Mouse (Mus musculus) MEL (cell line): ENCODE results near the gene Ssh2. TPM values are rescaled to one million over a fixed set of nuclear protein-coding genes. Genes with fewer than 3 reads are reported as not detected.

ENCODE experiments used
- DNase-seq: peaks from one replicate; pipeline ENCODE4 v3.0.0; 2011; ENCODE audit warnings: low read depth, low spot score
- H3K27ac ChIP-seq: 2 replicates; pipeline ENCODE4 v1.5.1; 2012; ENCODE audit warnings: low read depth, mild to moderate bottlenecking, control low read depth, low read length, moderate library complexity; ENCODE audit not compliant: control insufficient read depth
- H3K27me3 ChIP-seq, 2 experiments: fragments of 150-350 bp in 1 of 2; sonication (generic) in 1 of 2; 2 replicates each; pipeline ENCODE4 v1.6.1; 2012; ENCODE audit warnings: low read length in 2 of 2, mild to moderate bottlenecking in 2 of 2, improper control_type of control experiment in 1 of 2, moderate library complexity in 1 of 2; ENCODE audit not compliant: insufficient read depth in 2 of 2, control insufficient read depth in 1 of 2
- H3K36me3 ChIP-seq, 2 experiments: 2 replicates each; pipeline ENCODE4 v1.6.1; 2012 to 2014; ENCODE audit warnings: low read length in 2 of 2, improper control_type of control experiment in 1 of 2, inconsistent platforms in 1 of 2, mild to moderate bottlenecking in 1 of 2; ENCODE audit not compliant: insufficient read depth in 2 of 2, control insufficient read depth in 1 of 2
- H3K4me1 ChIP-seq, 2 experiments: fragments of 150-350 bp in 1 of 2; sonication (generic) in 1 of 2; 2 replicates each; pipeline ENCODE4 v1.6.1; 2012; ENCODE audit warnings: low read length in 2 of 2, improper control_type of control experiment in 1 of 2, mild to moderate bottlenecking in 1 of 2; ENCODE audit not compliant: insufficient read depth in 2 of 2, control insufficient read depth in 1 of 2
- H3K4me3 ChIP-seq, 2 experiments: fragments of 150-350 bp in 1 of 2; sonication (generic) in 1 of 2; 2 replicates each; pipeline ENCODE4 v1.5.1; 2012; ENCODE audit warnings: low read depth in 2 of 2, low read length in 2 of 2, mild to moderate bottlenecking in 2 of 2, moderate library complexity in 2 of 2, control low read depth in 1 of 2, improper control_type of control experiment in 1 of 2; ENCODE audit not compliant: control insufficient read depth in 1 of 2, insufficient read depth in 1 of 2
- H3K79me2 ChIP-seq: 2 replicates; pipeline ENCODE4 v1.6.1; 2012; ENCODE audit warnings: mild to moderate bottlenecking, low read length, moderate library complexity; ENCODE audit not compliant: control insufficient read depth, poor library complexity, insufficient read depth
- H3K9ac ChIP-seq: 2 replicates; pipeline ENCODE4 v1.6.1; 2012; ENCODE audit warnings: low read depth, mild to moderate bottlenecking, control low read depth, low read length, moderate library complexity; ENCODE audit not compliant: control insufficient read depth, poor library complexity, severe bottlenecking
- H3K9me3 ChIP-seq: fragments of 150-350 bp; sonication (generic); replicated peaks from 2 replicates; pipeline ENCODE4 v1.6.1; 2012; ENCODE audit warnings: mild to moderate bottlenecking, low read length, improper control_type of control experiment, moderate library complexity; ENCODE audit not compliant: insufficient read depth
- BHLHE40 ChIP-seq: IDR thresholded peaks from 2 replicates; pipeline ENCODE4 v1.6.1; 2012; ENCODE audit warnings: low read depth, mild to moderate bottlenecking, inconsistent platforms, low read length, improper control_type of control experiment, borderline replicate concordance
- CHD2 ChIP-seq: IDR thresholded peaks from 2 replicates; pipeline ENCODE4 v1.6.1; 2011; ENCODE audit warnings: low read length, improper control_type of control experiment
- CTCF ChIP-seq, 3 experiments: IDR thresholded peaks in 2 of 3; conservative IDR thresholded peaks in 1 of 3; 2 replicates each; pipeline ENCODE4 v1.5.1; 2011 to 2012; ENCODE audit warnings: low read length in 3 of 3, low read depth in 2 of 3, mild to moderate bottlenecking in 2 of 3, improper control_type of control experiment in 1 of 3, inconsistent platforms in 1 of 3, mixed read lengths in 1 of 3, moderate library complexity in 1 of 3; ENCODE audit not compliant: control insufficient read depth in 1 of 3, insufficient read depth in 1 of 3, poor library complexity in 1 of 3, severe bottlenecking in 1 of 3
- ELF1 ChIP-seq: IDR thresholded peaks from 2 replicates; pipeline ENCODE4 v1.6.1; 2014; ENCODE audit warnings: low read depth, mild to moderate bottlenecking, inconsistent platforms, low read length, improper control_type of control experiment, moderate library complexity
- EP300 ChIP-seq, 2 experiments: IDR thresholded peaks; 2 replicates each; pipeline ENCODE4 v1.6.1; 2011; ENCODE audit warnings: improper control_type of control experiment in 2 of 2, low read length in 2 of 2, low read depth in 1 of 2, mild to moderate bottlenecking in 1 of 2
- ETS1 ChIP-seq: IDR thresholded peaks from 2 replicates; pipeline ENCODE4 v1.6.1; 2012; ENCODE audit warnings: low read depth, mild to moderate bottlenecking, inconsistent platforms, low read length, improper control_type of control experiment, moderate library complexity
- GABPA ChIP-seq: IDR thresholded peaks from 2 replicates; pipeline ENCODE4 v1.6.1; 2012; ENCODE audit warnings: low read depth, mild to moderate bottlenecking, inconsistent platforms, low read length, improper control_type of control experiment, moderate library complexity
- HCFC1 ChIP-seq: IDR thresholded peaks from 2 replicates; pipeline ENCODE4 v1.6.1; 2012; ENCODE audit warnings: low read depth, mild to moderate bottlenecking, inconsistent platforms, low read length, improper control_type of control experiment, moderate library complexity
- JUND ChIP-seq: IDR thresholded peaks from 2 replicates; pipeline ENCODE4 v1.6.1; 2011; ENCODE audit warnings: low read depth, mild to moderate bottlenecking, improper control_type of control experiment, low read length
- KAT2A ChIP-seq: conservative IDR thresholded peaks from 2 replicates; pipeline ENCODE4 v1.6.1; 2012; ENCODE audit warnings: low read depth, low read length, improper control_type of control experiment, inconsistent platforms
- MAX ChIP-seq: IDR thresholded peaks from 2 replicates; pipeline ENCODE4 v1.6.1; 2011; ENCODE audit warnings: low read length, improper control_type of control experiment
- MAZ ChIP-seq: IDR thresholded peaks from 2 replicates; pipeline ENCODE4 v1.6.1; 2012; ENCODE audit warnings: low read depth, mild to moderate bottlenecking, inconsistent platforms, low read length, improper control_type of control experiment
- MYC ChIP-seq: IDR thresholded peaks from 2 replicates; pipeline ENCODE4 v1.6.1; 2011; ENCODE audit warnings: low read depth, mild to moderate bottlenecking, low read length, improper control_type of control experiment, moderate library complexity
- POLR2AphosphoS5 ChIP-seq: IDR thresholded peaks from 2 replicates; pipeline ENCODE4 v1.6.1; 2012; ENCODE audit warnings: low read depth, borderline replicate concordance, mild to moderate bottlenecking, inconsistent platforms, low read length, moderate library complexity, mixed read lengths
- RCOR1 ChIP-seq: IDR thresholded peaks from 2 replicates; pipeline ENCODE4 v1.6.1; 2012; ENCODE audit warnings: low read depth, mild to moderate bottlenecking, inconsistent platforms, low read length, improper control_type of control experiment
- SMC3 ChIP-seq: IDR thresholded peaks from 2 replicates; pipeline ENCODE4 v1.6.1; 2011; ENCODE audit warnings: low read depth, low read length, improper control_type of control experiment
- TCF12 ChIP-seq: IDR thresholded peaks from 2 replicates; pipeline ENCODE4 v1.6.1; 2014; ENCODE audit warnings: low read depth, mild to moderate bottlenecking, inconsistent platforms, low read length, improper control_type of control experiment, moderate library complexity
- USF1 ChIP-seq: IDR thresholded peaks from 2 replicates; pipeline ENCODE4 v1.6.1; 2014; ENCODE audit warnings: low read depth, mild to moderate bottlenecking, inconsistent platforms, low read length, improper control_type of control experiment, moderate library complexity
- USF2 ChIP-seq, 2 experiments: IDR thresholded peaks; 2 replicates each; pipeline ENCODE4 v1.6.1; 2011 to 2012; ENCODE audit warnings: improper control_type of control experiment in 2 of 2, low read length in 2 of 2, borderline replicate concordance in 1 of 2, inconsistent platforms in 1 of 2, low read depth in 1 of 2, mild to moderate bottlenecking in 1 of 2; ENCODE audit not compliant: insufficient read depth in 1 of 2
- ZKSCAN1 ChIP-seq: IDR thresholded peaks from 2 replicates; pipeline ENCODE4 v1.6.1; 2012; ENCODE audit warnings: low read depth, mild to moderate bottlenecking, inconsistent platforms, low read length, improper control_type of control experiment, moderate library complexity
- polyA plus RNA-seq, 2 experiments: library from polyadenylated mRNA; stranded (reverse) in 1 of 2; unstranded in 1 of 2; fragments of >175 nt in 1 of 2; fragments of >200 nt in 1 of 2; gene quantifications; 2 replicates each; pipeline versions ENCODE4 v1.2.1 to v1.2.4; 2012; ENCODE audit warnings: low replicate concordance in 2 of 2, low read depth in 1 of 2; ENCODE audit not compliant: insufficient read length in 2 of 2, insufficient read depth in 1 of 2, missing spikeins in 1 of 2
- total RNA-seq: library from RNA; depleted of rRNA; stranded (reverse); fragments of 300-350 nt; gene quantifications from 2 replicates; pipeline ENCODE4 v1.2.3, GENCODE M21; 2012

The Ssh2 gene
- total and polyA plus RNA-seq, 3 experiments: 6.3 to 29.2 (median 16.5) TPM

GRCm38 (mm10) chr11:77497341-77497756 lies 281.3 kb downstream of the Ssh2 start:
- no peak overlapping the region for H3K4me3 ChIP-seq
- no peak overlapping the region for H3K9ac ChIP-seq
- H3K79me2 ChIP-seq: peaks cover 50% of the 10 kb centered on the region
- DNase-seq: peak; percentile 75
- TF ChIP-seq SMC3 (peak; percentile 41; the same call in 1 of the 2 replicates), KAT2A (no peak), ELF1 (no peak), GABPA (no peak), CTCF (IDR thresholded peaks at IDR 0.05 in 2 of 3, conservative IDR thresholded peaks at IDR 0.05 in 1 of 3; ENCODE audit: control insufficient read depth in 1 of 3, insufficient read depth in 1 of 3, low read depth in 2 of 3, low read length in 3 of 3, poor library complexity in 1 of 3, severe bottlenecking in 1 of 3) (peak; percentile 45 to 68 (median 61))
- H3K36me3 ChIP-seq: peaks cover 1 to 5% of the 10 kb centered on the region in 2 experiments; a peak in 2 of 4 replicates
- no peaks in the 10 kb centered on the region for H3K9me3 ChIP-seq
- no peak overlapping the region for H3K27ac ChIP-seq
- peaks cover 0 to 9% of the 10 kb centered on the region in 2 experiments; a peak in 2 of 4 replicates for H3K4me1 ChIP-seq
- H3K27me3 ChIP-seq: no peaks in the 10 kb centered on the region

GRCm38 (mm10) chr11:77497851-77498250 lies 281.8 kb downstream of the Ssh2 start:
- no peak overlapping the region for H3K9ac ChIP-seq
- no peak for DNase-seq
- no peaks in the 10 kb centered on the region for H3K9me3 ChIP-seq
- no peaks in the 10 kb centered on the region for H3K27me3 ChIP-seq
- TF ChIP-seq JUND (no peak), TCF12 (no peak), ZKSCAN1 (no peak), POLR2AphosphoS5 (no peak), CTCF (IDR thresholded peaks at IDR 0.05 in 2 of 3, conservative IDR thresholded peaks at IDR 0.05 in 1 of 3; ENCODE audit: control insufficient read depth in 1 of 3, insufficient read depth in 1 of 3, low read depth in 2 of 3, low read length in 3 of 3, poor library complexity in 1 of 3, severe bottlenecking in 1 of 3) (no peak), CHD2 (no peak), USF2 (IDR thresholded peaks at IDR 0.05; ENCODE audit: borderline replicate concordance in 1 of 2, insufficient read depth in 1 of 2, low read depth in 1 of 2, low read length in 2 of 2) (no peak), MAZ (no peak), HCFC1 (no peak), BHLHE40 (no peak), MAX (no peak), MYC (no peak), KAT2A (no peak), USF1 (no peak), GABPA (no peak), EP300 (IDR thresholded peaks at IDR 0.05; ENCODE audit: low read depth in 1 of 2, low read length in 2 of 2) (no peak), RCOR1 (no peak), ETS1 (no peak)
- TF ChIP-seq, all 39 proteins: peak for 0
- H3K27ac ChIP-seq: no peak overlapping the region
- peaks cover 0 to 9% of the 10 kb centered on the region in 2 experiments; a peak in 2 of 4 replicates for H3K4me1 ChIP-seq
- H3K79me2 ChIP-seq: peaks cover 47% of the 10 kb centered on the region
- H3K36me3 ChIP-seq: peaks cover 1 to 5% of the 10 kb centered on the region in 2 experiments; a peak in 2 of 4 replicates
- no peak overlapping the region for H3K4me3 ChIP-seq
